Mouse (Mus musculus) left cerebral cortex, adult 2 months (tissue): ENCODE results near the gene Olfr1339. TPM values are rescaled to one million over a fixed set of nuclear protein-coding genes. Genes with fewer than 3 reads are reported as not detected.

Experiments
- DNase-seq, 2 experiments: peaks; one replicate each; pipeline ENCODE4 v3.0.0; 2021 to 2022; ENCODE audit warnings: low spot score in 2 of 2, mixed read lengths in 1 of 2; ENCODE audit errors: extremely low spot score in 1 of 2
- H3K27ac ChIP-seq: fragments of 200-600 bp; 2 replicates; pipeline ENCODE4 v1.8.1; 2022
- H3K4me3 ChIP-seq: fragments of 200-600 bp; 2 replicates; pipeline ENCODE4 v1.8.1; 2022
- CTCF ChIP-seq: fragments of 200-600 bp; IDR thresholded peaks from 2 replicates; pipeline ENCODE4 v1.8.1; 2022; ENCODE audit warnings: antibody characterized with exemption, mild to moderate bottlenecking, moderate library complexity
- intact Hi-C: fragments of 180-260 bp; cut with DNase I; formaldehyde crosslinking; loops from one replicate; pipeline ENCODE4 v1.15.1; 2025
- total RNA-seq, 2 experiments: library from RNA; stranded (reverse); gene quantifications; 2 replicates each; pipeline ENCODE4 v1.2.3; 2021

Gene Olfr1339
- total RNA-seq, 2 experiments from 2014 or later = not detected

DNA sequence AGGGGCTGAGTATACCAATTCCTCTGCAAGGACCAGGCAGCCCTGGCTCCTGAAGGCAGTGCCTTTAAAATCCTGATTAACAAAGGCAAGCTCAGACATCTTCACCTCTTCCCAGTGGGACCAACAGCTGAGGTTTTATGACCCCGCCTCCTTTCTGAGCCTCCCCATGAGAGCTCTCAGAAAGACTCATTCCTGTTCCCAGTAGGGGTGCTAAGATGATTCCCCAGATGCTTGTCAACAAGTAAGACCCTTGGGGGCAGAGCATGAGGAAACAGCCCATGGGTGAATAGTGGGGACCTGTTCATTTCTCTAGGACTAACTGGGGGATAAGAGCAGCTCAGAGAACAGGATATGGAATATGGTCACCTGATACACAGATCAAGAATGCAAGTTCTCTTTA lies 26.7 kb downstream of the Olfr1339 start, which contains the start of gene Olfr1338:
Gene Olfr1338 (minus strand): TSS at position 101 of the 400 bp plus-strand sequence.
- intact Hi-C loops = no loop called here
- no peak within 1 kb of the TSS for H3K4me3 ChIP-seq
- DNase-seq = no peak
- H3K27ac ChIP-seq = no peak within 1 kb of the TSS
- TF ChIP-seq CTCF = no peak

- Histone ChIP-seq H3K27ac (no peak within 1 kb of the TSS), H3K4me3 (no peak within 1 kb of the TSS)
- intact Hi-C loops = no loop called here
- DNase-seq = no peak
- TF ChIP-seq CTCF = no peak
Measured at GRCm38 (mm10) chr4:118782486-118782885, 50.5 kb downstream of the Olfr1339 start, which contains the start of gene Olfr1337. TSS of gene Olfr1337 (minus strand) at chr4:118782586.

Other genes with a start within 250 kb of the Olfr1339 start
- gene Tie1, start 242.1 kb upstream of the Olfr1339 start, total RNA-seq = 1 to 10 TPM; 8.2 to 8.5 TPM
- not detected for gene 2610528J11Rik, start 205.2 kb upstream of the Olfr1339 start, total RNA-seq
- 1 to 10 TPM; 5.0 to 7.1 TPM for gene Tmem125, start 188.1 kb upstream of the Olfr1339 start, total RNA-seq
- gene Cfap57, start 111.4 kb upstream of the Olfr1339 start, total RNA-seq = under 1 TPM; 0.72 to 0.82 TPM
- 10 to 100 TPM; 52.7 to 61.4 TPM for gene Ebna1bp2, start 111.4 kb upstream of the Olfr1339 start, total RNA-seq
- gene Olfr62, start 73.2 kb upstream of the Olfr1339 start, total RNA-seq = not detected
- gene Olfr1342, start 39.4 kb upstream of the Olfr1339 start, total RNA-seq = not detected
- gene Olfr1341, start 28.7 kb upstream of the Olfr1339 start, total RNA-seq = not detected
- gene Olfr1340, start 12.0 kb upstream of the Olfr1339 start, total RNA-seq = not detected
- not detected for gene Olfr1338, start 26.6 kb downstream of the Olfr1339 start, total RNA-seq
- not detected for gene Olfr1337, start 50.4 kb downstream of the Olfr1339 start, total RNA-seq
- gene Olfr1335, start 77.8 kb downstream of the Olfr1339 start, total RNA-seq = not detected
- not detected for gene Olfr1333, start 104.1 kb downstream of the Olfr1339 start, total RNA-seq
- gene Olfr1331, start 132.5 kb downstream of the Olfr1339 start, total RNA-seq = not detected
- gene Olfr1330, start 156.4 kb downstream of the Olfr1339 start, total RNA-seq = not detected
- gene Olfr1329, start 185.3 kb downstream of the Olfr1339 start, total RNA-seq = not detected
- gene Olfr1328, start 206.4 kb downstream of the Olfr1339 start, total RNA-seq = not detected
- under 1 TPM in 1 of 2 experiments, not detected in 1; 0.23 TPM for gene Lao1, start 229.4 kb downstream of the Olfr1339 start, total RNA-seq